Mouse (Mus musculus) midbrain, postnatal 0 days (tissue): ENCODE data around the gene Agtr2. TPM values are rescaled to one million over a fixed set of nuclear protein-coding genes. Genes with fewer than 3 reads are reported as not detected.
"Not testable (repeated sequence)": the region's sequence is repeated elsewhere in the genome, so short reads cannot be mapped to it uniquely, and the experiment has no call there.

Experiments
- ATAC-seq: fragments of 200-750 bp; cut with Nextera tagmentation; 2 replicates; pipeline ENCODE4 v1.8.0; 2017; ENCODE audit warnings: moderate number of reproducible peaks, mild to moderate bottlenecking, moderate TSS enrichment, moderate library complexity; ENCODE audit not compliant: low FRiP score
- DNase-seq: peaks from one replicate; pipeline ENCODE4 v3.0.0-alpha.2; 2015; ENCODE audit warnings: low spot score
- H3K27ac ChIP-seq: fragments of 300-500 bp; sonication (generic); 2 replicates; pipeline ENCODE4 v1.5.1; 2014; ENCODE audit warnings: low read depth, mild to moderate bottlenecking, low read length, mixed read lengths
- H3K27me3 ChIP-seq: fragments of 300-500 bp; sonication (generic); 2 replicates; pipeline ENCODE4 v1.6.1; 2014; ENCODE audit warnings: low read length, control low read depth, mixed read lengths; ENCODE audit not compliant: insufficient read depth
- H3K36me3 ChIP-seq: fragments of 300-500 bp; sonication (generic); 2 replicates; pipeline ENCODE4 v1.6.1; 2014; ENCODE audit warnings: low read length, control low read depth, mixed read lengths; ENCODE audit not compliant: insufficient read depth
- H3K4me1 ChIP-seq: fragments of 300-500 bp; sonication (generic); 2 replicates; pipeline ENCODE4 v1.6.1; 2014; ENCODE audit warnings: mild to moderate bottlenecking, control low read depth, antibody characterized with exemption, low read length, mixed read lengths; ENCODE audit not compliant: insufficient read depth
- H3K4me2 ChIP-seq: fragments of 300-500 bp; sonication (generic); 2 replicates; pipeline ENCODE4 v1.6.1; 2014; ENCODE audit warnings: low read depth, mild to moderate bottlenecking, low read length, mixed read lengths; ENCODE audit not compliant: poor library complexity, severe bottlenecking
- H3K4me3 ChIP-seq: fragments of 300-500 bp; sonication (generic); 2 replicates; pipeline ENCODE4 v1.5.1; 2014; ENCODE audit warnings: low read depth, mild to moderate bottlenecking, low read length, moderate library complexity
- H3K9ac ChIP-seq: fragments of 300-500 bp; sonication (generic); replicated peaks from 2 replicates; pipeline ENCODE4 v1.6.1; 2014; ENCODE audit warnings: mild to moderate bottlenecking, low read length, moderate library complexity, mixed read lengths; ENCODE audit not compliant: poor library complexity, severe bottlenecking
- H3K9me3 ChIP-seq: fragments of 300-500 bp; sonication (generic); 2 replicates; pipeline ENCODE4 v1.6.1; 2016; ENCODE audit warnings: low read length, control low read depth
- CTCF ChIP-seq: IDR thresholded peaks from 2 replicates; pipeline ENCODE4 v1.5.1; 2016; ENCODE audit warnings: antibody characterized with exemption, mild to moderate bottlenecking
- WGBS: fragments of 180-500 bp; shearing (Covaris S2); extraction: QIAGEN DNeasy Blood & Tissue Kit; methylation state at CpG from one replicate; pipeline ENCODE4 v1.1.7; 2014; 5-methylcytosine and 5-hydroxymethylcytosine counted together
- polyA plus RNA-seq: library from polyadenylated mRNA; unstranded; fragments of >200 nt; fragmentation: Nextera tagmentation; extraction: Ambion mirVana; gene quantifications from 2 replicates; pipeline ENCODE4 v1.2.1, GENCODE M21; 2015
- total RNA-seq: library from RNA; depleted of rRNA; stranded (reverse); fragments of >200 nt; gene quantifications from 2 replicates; pipeline ENCODE4 v1.2.3, GENCODE M21; 2014; rRNA removed

The Agtr2 gene
- 4.0 and 13.0 TPM in 2 replicates for total RNA-seq
- 2.3 and 3.2 TPM in 2 replicates for polyA plus RNA-seq

- no peak within 1 kb of the TSS for H3K4me3 ChIP-seq
- TF ChIP-seq CTCF, result no peak
- H3K4me2 ChIP-seq, result no peak within 1 kb of the TSS
- H3K9me3 ChIP-seq, result no peaks in the 10 kb centered on the region
- WGBS, result 54% methylated on average over 5 of the region's 5 CpGs
- no peaks in the 10 kb centered on the region for H3K4me1 ChIP-seq
- no peak within 1 kb of the TSS for H3K27ac ChIP-seq
- H3K36me3 ChIP-seq, result no peaks in the 10 kb centered on the region
- ATAC-seq (no peak), DNase-seq (peak; percentile 1)
- no peaks in the 10 kb centered on the region for H3K27me3 ChIP-seq
- H3K9ac ChIP-seq, result no peak within 1 kb of the TSS
These were observed at the start of gene Agtr2 for GRCm38 (mm10) chrX:21484414-21484813. TSS of gene Agtr2 (plus strand) at chrX:21484544.

DNA sequence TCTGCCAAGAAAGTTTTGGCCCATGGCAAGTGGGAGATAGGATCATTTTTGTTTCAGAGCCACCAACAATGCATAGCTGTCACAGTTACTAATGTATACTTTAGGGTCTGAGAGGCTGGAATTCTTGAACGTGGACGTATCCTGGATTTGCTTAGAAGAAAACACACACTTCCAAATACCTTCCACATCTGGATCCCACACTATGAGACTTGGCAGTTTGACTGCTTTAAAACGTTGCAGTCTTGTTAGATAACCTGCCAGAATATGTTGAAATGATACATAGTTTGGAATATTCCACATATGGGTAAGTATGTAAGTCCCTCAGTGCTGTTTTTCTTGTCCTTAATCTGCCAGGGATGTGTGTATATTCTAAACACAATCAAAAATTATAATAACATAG, 31.8 kb upstream of the Agtr2 start:
- WGBS, result 71% methylated on average over 3 of the region's 3 CpGs
- Histone ChIP-seq H3K9ac (no peak overlapping the region), H3K9me3 (no peaks in the 10 kb centered on the region), H3K27ac (no peak overlapping the region), H3K4me1 (no peaks in the 10 kb centered on the region), H3K4me2 (no peak overlapping the region), H3K36me3 (no peaks in the 10 kb centered on the region), H3K4me3 (no peak overlapping the region), H3K27me3 (no peaks in the 10 kb centered on the region)
- DNase-seq (no peak), ATAC-seq (no peak)
- TF ChIP-seq CTCF, result no peak

GRCm38 (mm10) chrX:21488111-21488510, 3.8 kb downstream of the Agtr2 start:
- no peaks in the 10 kb centered on the region for H3K4me1 ChIP-seq
- no peak overlapping the region for H3K27ac ChIP-seq
- H3K36me3 ChIP-seq, result no peaks in the 10 kb centered on the region
- H3K4me3 ChIP-seq, result no peak overlapping the region
- DNase-seq (peak; percentile 9), ATAC-seq (no peak)
- no peak overlapping the region for H3K4me2 ChIP-seq
- 44% methylated on average over 2 of the region's 2 CpGs for WGBS
- H3K9ac ChIP-seq, result no peak overlapping the region
- no peak for TF ChIP-seq CTCF
- no peaks in the 10 kb centered on the region for H3K27me3 ChIP-seq
- no peaks in the 10 kb centered on the region for H3K9me3 ChIP-seq

GRCm38 (mm10) chrX:21500242-21500641, 15.9 kb downstream of the Agtr2 start:
- no peak for TF ChIP-seq CTCF
- DNase-seq, result no peak
- H3K9ac ChIP-seq, result no peak overlapping the region
- ATAC-seq, result no peak
- H3K36me3 ChIP-seq, result no peaks in the 10 kb centered on the region
- H3K9me3 ChIP-seq, result no peaks in the 10 kb centered on the region
- 46% methylated on average over 2 of the region's 2 CpGs for WGBS
- H3K4me3 ChIP-seq, result no peak overlapping the region
- no peak overlapping the region for H3K4me2 ChIP-seq
- no peaks in the 10 kb centered on the region for H3K4me1 ChIP-seq
- H3K27me3 ChIP-seq, result no peaks in the 10 kb centered on the region
- H3K27ac ChIP-seq, result no peak overlapping the region

DNA sequence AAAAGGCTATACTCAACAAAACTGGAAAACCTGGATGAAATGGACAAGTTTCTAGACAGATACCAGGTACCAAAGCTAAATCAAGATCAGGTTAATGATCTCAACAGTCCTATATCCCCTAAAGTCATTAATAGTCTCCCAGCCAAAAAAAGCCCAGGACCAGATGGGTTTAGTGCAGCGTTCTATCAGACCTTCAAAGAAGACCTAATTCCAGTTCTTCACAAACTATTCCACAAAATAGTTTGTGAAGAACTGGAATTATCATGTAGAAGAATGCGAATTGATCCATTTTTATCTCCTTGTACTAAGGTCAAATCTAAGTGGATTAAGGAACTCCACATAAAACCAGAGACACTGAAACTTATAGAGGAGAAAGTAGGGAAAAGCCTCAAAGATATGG, 23.0 kb downstream of the Agtr2 start:
- H3K27ac ChIP-seq, H3K27me3 ChIP-seq, ATAC-seq, H3K4me2 ChIP-seq, H3K36me3 ChIP-seq, H3K9me3 ChIP-seq, H3K9ac ChIP-seq, DNase-seq, H3K4me3 ChIP-seq, H3K4me1 ChIP-seq: not testable (repeated sequence)
- WGBS, result 80% methylated on average over 2 of the region's 2 CpGs

DNA sequence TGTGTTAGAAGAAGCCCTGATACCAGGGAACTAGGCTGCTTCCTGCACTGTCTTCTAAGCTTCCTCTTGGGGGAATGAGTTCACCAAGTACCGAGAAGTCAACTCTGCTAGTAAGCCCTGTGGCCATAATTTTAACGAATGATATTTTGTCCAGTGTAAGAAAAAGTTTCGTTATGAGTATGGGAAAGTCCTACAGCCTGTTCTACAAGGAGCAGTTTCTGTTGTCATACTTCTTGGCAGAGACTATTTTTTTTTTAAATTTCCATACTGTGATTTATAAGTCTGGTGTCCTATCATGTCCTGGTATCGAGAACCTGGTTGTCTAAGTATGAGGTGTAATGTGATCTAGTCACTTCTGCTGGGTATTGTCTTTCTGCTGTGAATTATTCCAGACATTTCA, 38.2 kb downstream of the Agtr2 start:
- no peaks in the 10 kb centered on the region for H3K36me3 ChIP-seq
- no peak overlapping the region for H3K9ac ChIP-seq
- ATAC-seq (no peak), DNase-seq (no peak)
- no peak for TF ChIP-seq CTCF
- H3K27me3 ChIP-seq, result no peaks in the 10 kb centered on the region
- H3K27ac ChIP-seq, result no peak overlapping the region
- H3K4me2 ChIP-seq, result no peak overlapping the region
- no peaks in the 10 kb centered on the region for H3K9me3 ChIP-seq
- no peaks in the 10 kb centered on the region for H3K4me1 ChIP-seq
- H3K4me3 ChIP-seq, result no peak overlapping the region
- WGBS, result 86% methylated on average over 4 of the region's 4 CpGs

Other genes with a start within 250 kb of the Agtr2 start
- 0.05 and 0.09 TPM in 2 replicates for gene Slc6a14, start 230.4 kb downstream of the Agtr2 start, total RNA-seq
- gene Slc6a14, start 230.4 kb downstream of the Agtr2 start, polyA plus RNA-seq, result 0.06 and 0.07 TPM in 2 replicates